Mouse (Mus musculus) erythroblast, adult 5-6 weeks (primary cell): ENCODE results near the gene Atp5k. TPM values are rescaled to one million over a fixed set of nuclear protein-coding genes. Genes with fewer than 3 reads are reported as not detected.

ENCODE experiments used
- ATAC-seq: replicated peaks from 2 replicates; pipeline ENCODE4 v1.8.0; 2016; ENCODE audit warnings: moderate number of reproducible peaks, mild to moderate bottlenecking, moderate TSS enrichment, inconsistent platforms; ENCODE audit not compliant: poor library complexity, low FRiP score, severe bottlenecking
- total RNA-seq, 2 experiments: library from RNA; stranded (forward) in 1 of 2; stranded (reverse) in 1 of 2; fragments of 150-400 nt in 1 of 2; fragments of 200-764, 138-1000 nt in 1 of 2; gene quantifications; 2 replicates each; pipeline versions ENCODE4 v1.2.3 to v1.2.4; 2015 to 2017; ENCODE audit warnings: low replicate concordance in 2 of 2

The Atp5k gene
- total RNA-seq, 2 experiments from 2014 or later: 31.2 to 69.9 TPM

- ATAC-seq: no peak
These were observed 1.9 kb upstream of the Atp5k start for GRCm38 (mm10) chr5:108436101-108436500.

- no peak for ATAC-seq
These were observed 3.1 kb downstream of the Atp5k start for GRCm38 (mm10) chr5:108431196-108431595.

- ATAC-seq: peak; percentile 75
These were observed 7.1 kb downstream of the Atp5k start for GRCm38 (mm10) chr5:108427186-108427585.

DNA sequence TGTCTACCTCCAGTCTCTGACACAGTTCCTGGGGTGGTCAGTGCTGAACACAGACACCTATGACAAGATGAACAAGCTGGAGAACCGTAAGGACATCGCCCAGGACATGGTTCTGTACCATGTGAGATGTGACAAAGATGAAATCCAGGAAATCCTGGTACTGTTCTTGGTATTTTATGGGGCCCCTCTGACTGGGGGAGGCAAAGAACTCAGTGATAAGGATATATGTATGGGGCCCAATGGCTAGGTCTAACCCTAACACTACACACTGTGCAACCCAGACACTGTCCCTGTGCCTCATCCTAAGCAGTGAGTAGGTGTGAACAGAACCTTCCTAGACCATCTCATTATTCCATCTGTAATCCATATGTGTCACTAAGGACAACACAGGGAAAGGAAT, 10.8 kb downstream of the Atp5k start:
- no peak for ATAC-seq

DNA sequence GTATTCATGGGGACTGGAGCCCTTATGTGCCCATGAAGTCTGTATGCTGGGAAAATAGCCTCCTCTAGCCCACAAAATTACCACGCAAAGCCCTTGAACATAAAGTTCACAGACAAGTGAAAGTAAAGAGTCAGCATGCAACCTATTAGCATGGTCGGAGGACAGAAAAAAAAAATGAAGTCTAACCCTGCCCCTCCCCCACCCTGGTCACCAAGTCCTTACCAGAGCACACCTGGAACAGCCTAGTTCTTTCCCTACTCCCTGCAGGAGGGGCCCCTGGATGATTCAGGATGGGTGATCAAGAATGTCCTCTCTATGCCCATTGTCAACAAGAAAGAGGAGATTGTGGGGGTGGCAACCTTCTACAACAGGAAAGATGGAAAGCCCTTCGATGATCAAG, 11.5 kb downstream of the Atp5k start:
- ATAC-seq: no peak

- no peak for ATAC-seq
These were observed 19.5 kb downstream of the Atp5k start for GRCm38 (mm10) chr5:108414711-108415110.

- no peak for ATAC-seq
These were observed 27.3 kb downstream of the Atp5k start for GRCm38 (mm10) chr5:108406977-108407376.

GRCm38 (mm10) chr5:108405460-108405859, 28.8 kb downstream of the Atp5k start:
- no peak for ATAC-seq

GRCm38 (mm10) chr5:108403453-108403852, 30.8 kb downstream of the Atp5k start:
- no peak for ATAC-seq

GRCm38 (mm10) chr5:108389744-108390143, 44.5 kb downstream of the Atp5k start:
- no peak for ATAC-seq

DNA sequence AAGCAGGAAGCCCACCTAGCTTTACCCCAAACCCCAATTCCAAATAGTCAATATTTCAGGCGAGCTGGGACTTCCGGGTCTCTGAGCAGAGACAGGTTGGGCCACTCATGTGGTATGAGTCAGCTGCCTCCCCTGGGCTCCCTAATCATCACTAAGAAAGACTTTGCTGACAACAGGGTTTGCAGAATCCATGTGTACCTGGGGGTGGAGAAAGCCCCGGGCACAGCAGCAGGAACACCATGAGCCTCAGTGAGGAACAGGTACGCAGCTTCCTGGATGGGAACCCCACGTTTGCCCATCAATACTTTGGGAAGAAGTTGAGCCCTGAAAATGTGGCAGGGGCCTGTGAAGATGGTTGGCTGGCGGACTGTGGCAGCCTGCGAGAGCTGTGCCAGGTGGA, 46.0 kb downstream of the Atp5k start, which contains the start of gene Pde6b:
Gene Pde6b, plus strand, starts transcription at position 191 of the 400 bp plus-strand sequence.
- no peak for ATAC-seq

- no peak for ATAC-seq
These were observed 47.8 kb downstream of the Atp5k start for GRCm38 (mm10) chr5:108386449-108386848.

GRCm38 (mm10) chr5:108385632-108386031, 48.6 kb downstream of the Atp5k start:
- no peak for ATAC-seq

Other genes with a start within 250 kb of the Atp5k start
- gene Dr1, start 165.6 kb downstream of the Atp5k start, total RNA-seq (2015; ENCODE audit: low replicate concordance): 28.6 and 29.2 TPM in 2 replicates
- gene Dr1, start 165.6 kb downstream of the Atp5k start, total RNA-seq (2017; ENCODE audit: low replicate concordance): 18.4 and 30.2 TPM in 2 replicates
- 0.19 and 2.3 TPM in 2 replicates for gene Pigg, start 121.8 kb downstream of the Atp5k start, total RNA-seq (2015; ENCODE audit: low replicate concordance)
- gene Pigg, start 121.8 kb downstream of the Atp5k start, total RNA-seq (2017; ENCODE audit: low replicate concordance): 2.0 and 2.7 TPM in 2 replicates
- not detected in 2 replicates for gene Gm42517, start 66.5 kb downstream of the Atp5k start, total RNA-seq (2015; ENCODE audit: low replicate concordance)
- gene Gm42517, start 66.5 kb downstream of the Atp5k start, total RNA-seq (2017; ENCODE audit: low replicate concordance): 0.28 and 0.60 TPM in 2 replicates
- not detected in 2 replicates for gene Pde6b, start 46.1 kb downstream of the Atp5k start, total RNA-seq (2015; ENCODE audit: low replicate concordance)
- gene Pde6b, start 46.1 kb downstream of the Atp5k start, total RNA-seq (2017; ENCODE audit: low replicate concordance): not detected in 2 replicates
- 1.0 and 1.5 TPM in 2 replicates for gene Mfsd7a, start 14.4 kb upstream of the Atp5k start, total RNA-seq (2015; ENCODE audit: low replicate concordance)
- gene Mfsd7a, start 14.4 kb upstream of the Atp5k start, total RNA-seq (2017; ENCODE audit: low replicate concordance): 0.43 TPM in 1 of 2 replicates, not detected in the other
- gene Pcgf3, start 26.8 kb upstream of the Atp5k start, total RNA-seq (2015; ENCODE audit: low replicate concordance): 2.5 and 10.9 TPM in 2 replicates
- gene Pcgf3, start 26.8 kb upstream of the Atp5k start, total RNA-seq (2017; ENCODE audit: low replicate concordance): 2.6 and 7.7 TPM in 2 replicates
- not detected in 2 replicates for gene Cplx1, start 115.6 kb upstream of the Atp5k start, total RNA-seq (2015; ENCODE audit: low replicate concordance)
- not detected in 2 replicates for gene Cplx1, start 115.6 kb upstream of the Atp5k start, total RNA-seq (2017; ENCODE audit: low replicate concordance)
- gene Gak, start 195.3 kb upstream of the Atp5k start, total RNA-seq (2015; ENCODE audit: low replicate concordance): 24.8 and 36.8 TPM in 2 replicates
- gene Gak, start 195.3 kb upstream of the Atp5k start, total RNA-seq (2017; ENCODE audit: low replicate concordance): 25.4 and 31.9 TPM in 2 replicates
- 3.1 and 12.5 TPM in 2 replicates for gene Tmem175, start 195.3 kb upstream of the Atp5k start, total RNA-seq (2015; ENCODE audit: low replicate concordance)
- gene Tmem175, start 195.3 kb upstream of the Atp5k start, total RNA-seq (2017; ENCODE audit: low replicate concordance): 0.70 and 9.2 TPM in 2 replicates
- 2.9 and 8.8 TPM in 2 replicates for gene Idua, start 225.9 kb upstream of the Atp5k start, total RNA-seq (2015; ENCODE audit: low replicate concordance)
- gene Idua, start 225.9 kb upstream of the Atp5k start, total RNA-seq (2017; ENCODE audit: low replicate concordance): 1.1 and 2.7 TPM in 2 replicates
- gene Dgkq, start 235.2 kb upstream of the Atp5k start, total RNA-seq (2015; ENCODE audit: low replicate concordance): 0.96 and 4.8 TPM in 2 replicates
- 0.70 and 1.3 TPM in 2 replicates for gene Dgkq, start 235.2 kb upstream of the Atp5k start, total RNA-seq (2017; ENCODE audit: low replicate concordance)
- 0.38 and 3.3 TPM in 2 replicates for gene Slc26a1, start 241.1 kb upstream of the Atp5k start, total RNA-seq (2015; ENCODE audit: low replicate concordance)
- gene Slc26a1, start 241.1 kb upstream of the Atp5k start, total RNA-seq (2017; ENCODE audit: low replicate concordance): 0.68 and 1.4 TPM in 2 replicates